Mouse (Mus musculus): ENCODE results near the gene Gm4756.

GRCm38 (mm10) chr12:72585339-72585738 is 64.1 kb downstream of the Gm4756 start:
- TF ChIP-seq CTCF (IDR thresholded peaks at IDR 0.05; ENCODE audit: low read depth) (no peak), EP300 (IDR thresholded peaks at IDR 0.05; ENCODE audit: low read depth) (no peak)

Data from liver, embryonic 14.5 days (tissue).